Mouse (Mus musculus) NIH3T3 (cell line): Measurements from ENCODE around the gene Apoo.
"Not testable (repeated sequence)": the region's sequence is repeated elsewhere in the genome, so short reads cannot be mapped to it uniquely, and the experiment has no call there.

Experiments used
- DNase-seq: peaks from one replicate; pipeline ENCODE4 v3.0.0-alpha.2; 2012; ENCODE audit warnings: low read depth

The Apoo gene

GRCm38 (mm10) chrX:94366670-94367241, at the start of gene Apoo, which contains the start of gene Fam90a1b:
TSS of gene Apoo (plus strand) at chrX:94367117.
TSS of gene Fam90a1b (minus strand) at chrX:94366777.
- DNase-seq, result peak; percentile 97

GRCm38 (mm10) chrX:94321036-94321902, 45.6 kb upstream of the Apoo start:
- DNase-seq, result no peak

- not testable (repeated sequence) for DNase-seq
Observed at GRCm38 (mm10) chrX:94343638-94344037, 23.3 kb upstream of the Apoo start.

- DNase-seq, result peak; percentile 1
Observed at GRCm38 (mm10) chrX:94365381-94365925, 1.5 kb upstream of the Apoo start.

GRCm38 (mm10) chrX:94366029-94366428, 888 bp upstream of the Apoo start:
- peak; percentile 1 for DNase-seq

GRCm38 (mm10) chrX:94367248-94367647, 331 bp downstream of the Apoo start:
- peak; percentile 36 for DNase-seq

GRCm38 (mm10) chrX:94378734-94379133, 11.8 kb downstream of the Apoo start:
- no peak for DNase-seq

GRCm38 (mm10) chrX:94408975-94409374, 42.1 kb downstream of the Apoo start:
- DNase-seq, result no peak

- peak; percentile 30 for DNase-seq
Observed at GRCm38 (mm10) chrX:94420210-94420609, 53.3 kb downstream of the Apoo start.

- peak; percentile 60 for DNase-seq
Observed at GRCm38 (mm10) chrX:94431548-94432375, 64.8 kb downstream of the Apoo start.

- DNase-seq, result not testable (repeated sequence)
Observed at GRCm38 (mm10) chrX:94445427-94445826, 78.5 kb downstream of the Apoo start.

GRCm38 (mm10) chrX:94446021-94446420, 79.1 kb downstream of the Apoo start:
- DNase-seq, result not testable (repeated sequence)

GRCm38 (mm10) chrX:94450047-94450881, 83.3 kb downstream of the Apoo start:
- not testable (repeated sequence) for DNase-seq

- peak; percentile 6 for DNase-seq
Observed at GRCm38 (mm10) chrX:94459346-94459745, 92.4 kb downstream of the Apoo start.

GRCm38 (mm10) chrX:94461513-94461912, 94.6 kb downstream of the Apoo start:
- not testable (repeated sequence) for DNase-seq

- DNase-seq, result not testable (repeated sequence)
Observed at GRCm38 (mm10) chrX:94462604-94463429, 95.9 kb downstream of the Apoo start.
